ENCODE assay signal across 9 mouse cellular contexts in genomic region chr15:63721669-63722357, GRCm38 (mm10).
DNase-seq lines count a peak whose midpoint lies in the region; ATAC-seq lines count a peak whose summit lies in the region.
"Had no signal": no experiment of that assay in that cellular context is flagged by ENCODE, and none has a peak within 500 bp of the region (broad histone marks: within the 10 kb centered on the region; RNA-seq: fewer than 3 reads in every experiment).

No protein-coding gene starts in this region.

- H3K4me2 ChIP-seq in midbrain, embryonic 11.5 days, result no peak overlapping the region
- H3K4me2 ChIP-seq in midbrain, embryonic 15.5 days, result no peak overlapping the region
- no peak overlapping the region for H3K4me2 ChIP-seq in liver, embryonic 15.5 days
- H3K4me2 ChIP-seq: heart, embryonic 13.5 days had no signal

- no peak for ATAC-seq in midbrain, embryonic 11.5 days (ENCODE audit: low FRiP score)
- no peak for ATAC-seq in midbrain, embryonic 15.5 days (replicated peaks)
- ATAC-seq in liver, embryonic 15.5 days (ENCODE audit: insufficient read depth), result 0 out of 2 replicates have a peak, but pooled peaks have one; percentile 22
- ATAC-seq in monocyte, adult 5-6 weeks (replicated peaks; ENCODE audit: insufficient number of reproducible peaks, low FRiP score, low TSS enrichment, poor library complexity, severe bottlenecking), result no peak; the same call in 1 of the 2 replicates

- no peaks in the 10 kb centered on the region for H3K27me3 ChIP-seq in midbrain, embryonic 11.5 days (ENCODE audit: control insufficient read depth, insufficient read depth, low read length)
- H3K27me3 ChIP-seq in midbrain, embryonic 15.5 days (replicated peaks), result no peaks in the 10 kb centered on the region
- H3K27me3 ChIP-seq in liver, embryonic 15.5 days, result no peaks in the 10 kb centered on the region
- H3K27me3 ChIP-seq: heart, embryonic 13.5 days had no signal

- no peak overlapping the region for H3K4me3 ChIP-seq in midbrain, embryonic 11.5 days (ENCODE audit: low read depth, low read length)
- no peak overlapping the region for H3K4me3 ChIP-seq in midbrain, embryonic 15.5 days
- H3K4me3 ChIP-seq in liver, embryonic 15.5 days (replicated peaks), result no peak overlapping the region
- H3K4me3 ChIP-seq: heart, embryonic 13.5 days had no signal

- 63% methylated on average over 3 of the region's 3 CpGs for WGBS in midbrain, embryonic 11.5 days
- 68% methylated on average over 3 of the region's 3 CpGs for WGBS in midbrain, embryonic 15.5 days
- WGBS in liver, embryonic 15.5 days (ENCODE audit: insufficient replicate concordance), result 28% methylated on average over 3 of the region's 3 CpGs

- H3K27ac ChIP-seq in midbrain, embryonic 11.5 days (ENCODE audit: low read depth, low read length), result no peak overlapping the region
- H3K27ac ChIP-seq in midbrain, embryonic 15.5 days, result no peak overlapping the region
- no peak overlapping the region for H3K27ac ChIP-seq in liver, embryonic 15.5 days (replicated peaks)
- H3K27ac ChIP-seq: heart, embryonic 13.5 days had no signal

- peak; percentile 89 for DNase-seq in midbrain, embryonic 11.5 days (ENCODE audit: low spot score, missing footprints)
- DNase-seq in WW6 (ENCODE audit: low read depth, low spot score), result peak; percentile 24
- DNase-seq in embryo, embryonic 9.5 days (ENCODE audit: extremely low spot score), result peak; percentile 59
- peak; percentile 47 for DNase-seq in kidney, postnatal 10 days
- DNase-seq in right cerebral cortex, postnatal 4 days, result peak; percentile 26

- no peaks in the 10 kb centered on the region for H3K36me3 ChIP-seq in midbrain, embryonic 11.5 days (ENCODE audit: control insufficient read depth, insufficient read depth, low read length)
- no peaks in the 10 kb centered on the region for H3K36me3 ChIP-seq in midbrain, embryonic 15.5 days (replicated peaks)
- H3K36me3 ChIP-seq in liver, embryonic 15.5 days (replicated peaks), result no peaks in the 10 kb centered on the region
- H3K36me3 ChIP-seq: heart, embryonic 13.5 days had no signal

- H3K4me1 ChIP-seq in midbrain, embryonic 11.5 days (ENCODE audit: control insufficient read depth, insufficient read depth, low read length), result no peaks in the 10 kb centered on the region; the same call in 1 of the 2 replicates
- H3K4me1 ChIP-seq in midbrain, embryonic 15.5 days, result no peaks in the 10 kb centered on the region
- peaks cover 28% of the 10 kb centered on the region for H3K4me1 ChIP-seq in liver, embryonic 15.5 days (replicated peaks)

- H3K9me3 ChIP-seq in midbrain, embryonic 11.5 days (ENCODE audit: control insufficient read depth, low read length), result no peaks in the 10 kb centered on the region
- no peaks in the 10 kb centered on the region for H3K9me3 ChIP-seq in midbrain, embryonic 15.5 days
- no peaks in the 10 kb centered on the region for H3K9me3 ChIP-seq in liver, embryonic 15.5 days (replicated peaks)
- H3K9me3 ChIP-seq: heart, embryonic 13.5 days had no signal

- H3K9ac ChIP-seq in midbrain, embryonic 11.5 days (ENCODE audit: low read length), result no peak overlapping the region
- no peak overlapping the region for H3K9ac ChIP-seq in midbrain, embryonic 15.5 days
- no peak overlapping the region for H3K9ac ChIP-seq in liver, embryonic 15.5 days
- H3K9ac ChIP-seq: heart, embryonic 13.5 days had no signal

Comparison
In these comparisons a context has a peak if more than half of its experiments do, and no peak if none do; other contexts are left out.
1. DNase-seq: peak in every context shown above with its lines; median percentile 89 in midbrain, embryonic 11.5 days; 59 in embryo, embryonic 9.5 days; 47 in kidney, postnatal 10 days; 26 in right cerebral cortex, postnatal 4 days; 24 in WW6.